Mouse (Mus musculus) midbrain, embryonic 10.5 days (tissue): ENCODE data around the gene Rhbdl1. TPM values are rescaled to one million over a fixed set of nuclear protein-coding genes. Genes with fewer than 3 reads are reported as not detected.
A peak's percentile ranks its signal among the peaks of the same experiment; 100 is the strongest.
"Not testable (repeated sequence)": the region's sequence is repeated elsewhere in the genome, so short reads cannot be mapped to it uniquely, and the experiment has no call there.

ENCODE experiments used
- DNase-seq: peaks from one replicate; pipeline ENCODE4 v3.0.0-alpha.2; 2017; ENCODE audit warnings: low spot score
- H3K27ac ChIP-seq: fragments of 300-500 bp; sonication (generic); replicated peaks from 2 replicates; pipeline ENCODE4 v1.5.1; 2016; ENCODE audit warnings: mild to moderate bottlenecking
- H3K27me3 ChIP-seq: fragments of 300-500 bp; sonication (generic); 2 replicates; pipeline ENCODE4 v1.6.1; 2016; ENCODE audit warnings: low read depth, mild to moderate bottlenecking; ENCODE audit not compliant: poor library complexity, severe bottlenecking
- H3K36me3 ChIP-seq: fragments of 300-500 bp; sonication (generic); 2 replicates; pipeline ENCODE4 v1.6.1; 2016; ENCODE audit warnings: mild to moderate bottlenecking, moderate library complexity
- H3K4me1 ChIP-seq: fragments of 300-500 bp; sonication (generic); 2 replicates; pipeline ENCODE4 v1.6.1; 2016
- H3K4me3 ChIP-seq: fragments of 300-500 bp; sonication (generic); 2 replicates; pipeline ENCODE4 v1.5.1; 2016; ENCODE audit warnings: mild to moderate bottlenecking, moderate library complexity
- H3K9me3 ChIP-seq: fragments of 300-500 bp; sonication (generic); replicated peaks from 2 replicates; pipeline ENCODE4 v1.6.1; 2016; ENCODE audit warnings: mild to moderate bottlenecking
- WGBS: fragments of 180-500 bp; shearing (Covaris S2); methylation state at CpG from one replicate; pipeline ENCODE4 v1.1.7; 2016; 5-methylcytosine and 5-hydroxymethylcytosine counted together
- polyA plus RNA-seq: library from polyadenylated mRNA; unstranded; fragments of >200 nt; fragmentation: Nextera tagmentation; extraction: Ambion mirVana; gene quantifications from 2 replicates; pipeline ENCODE4 v1.2.1, GENCODE M21; 2016

The Rhbdl1 gene
- polyA plus RNA-seq, 1 experiment from 2014 or later = 1.7 TPM

DNA sequence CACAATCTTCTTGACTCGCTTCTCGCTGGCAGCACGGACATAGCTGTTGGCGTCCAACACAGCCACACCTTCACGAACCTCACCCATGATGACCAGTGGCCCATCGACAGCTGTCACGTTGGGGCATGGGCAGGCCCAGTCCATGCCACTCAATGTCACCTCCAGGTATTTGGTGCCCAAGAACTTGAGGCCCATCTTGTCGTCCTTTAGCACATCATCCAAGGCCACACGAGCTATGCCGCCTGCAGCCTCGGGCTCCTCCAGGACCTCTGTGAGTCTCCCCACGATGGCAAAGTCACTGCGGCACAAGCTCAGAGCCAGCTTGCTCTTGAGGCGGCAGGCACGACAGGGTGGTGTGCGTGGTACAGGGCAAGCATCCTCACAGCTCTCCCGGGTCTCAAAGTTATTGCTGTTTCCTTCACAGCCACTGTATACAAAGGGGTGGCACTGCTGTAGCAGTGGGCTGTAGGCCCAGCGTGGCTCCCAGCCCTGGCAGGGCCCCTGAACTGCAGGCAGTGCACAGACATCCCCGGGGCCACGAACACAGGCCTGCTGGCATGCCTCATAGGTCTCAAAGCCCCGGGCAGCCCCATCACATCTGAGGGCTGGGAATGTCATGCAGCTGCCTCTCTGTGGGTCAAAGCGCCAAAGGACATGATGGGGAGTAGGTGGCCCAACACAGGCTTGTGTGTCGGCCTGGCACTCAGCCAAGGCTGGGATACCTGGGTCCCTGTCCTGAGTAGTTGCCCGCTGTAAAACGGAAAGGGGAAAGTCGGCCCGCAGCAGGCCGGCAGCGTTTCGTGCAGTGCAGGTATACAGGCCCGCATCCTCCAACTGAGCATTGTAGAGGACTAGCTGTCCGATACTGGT lies 40.9 kb upstream of the Rhbdl1 start:
- Histone ChIP-seq H3K4me3 (peak overlapping the region; percentile 20; the same call in 1 of the 2 replicates), H3K27ac (peak overlapping the region; percentile 90; the same call in 1 of the 2 replicates), H3K27me3 (no peaks in the 10 kb centered on the region), H3K4me1 (peaks cover 90% of the 10 kb centered on the region), H3K36me3 (peaks cover 41% of the 10 kb centered on the region), H3K9me3 (no peaks in the 10 kb centered on the region)
- WGBS = 93% methylated on average over 32 of the region's 32 CpGs
- DNase-seq = no peak

DNA sequence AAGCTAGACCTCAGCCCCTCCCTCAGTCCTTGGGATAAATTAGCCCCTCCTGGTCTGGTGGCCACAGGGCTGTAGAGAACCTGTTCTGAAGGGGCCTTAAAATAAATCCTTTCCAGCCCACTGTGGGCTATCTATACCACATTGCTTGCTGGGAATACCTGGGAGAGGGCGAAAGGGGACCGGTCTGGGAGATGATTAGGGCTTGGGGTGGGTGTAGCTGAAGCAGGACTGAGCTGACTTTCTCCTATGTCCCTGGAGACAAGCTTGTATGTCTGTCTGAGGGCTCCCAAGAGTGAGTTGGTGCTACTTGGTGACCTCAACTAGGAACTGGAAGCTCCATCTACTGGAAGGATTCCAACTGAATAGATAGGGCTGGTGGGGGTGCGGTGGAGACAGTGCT lies 39.9 kb upstream of the Rhbdl1 start:
- peaks cover 32% of the 10 kb centered on the region for H3K36me3 ChIP-seq
- WGBS = 91% methylated on average over 3 of the region's 3 CpGs
- H3K27me3 ChIP-seq = no peaks in the 10 kb centered on the region
- H3K4me3 ChIP-seq = peak overlapping the region; percentile 81
- no peaks in the 10 kb centered on the region for H3K9me3 ChIP-seq
- H3K27ac ChIP-seq = no peak overlapping the region
- DNase-seq = no peak
- peaks cover 84% of the 10 kb centered on the region for H3K4me1 ChIP-seq

DNA sequence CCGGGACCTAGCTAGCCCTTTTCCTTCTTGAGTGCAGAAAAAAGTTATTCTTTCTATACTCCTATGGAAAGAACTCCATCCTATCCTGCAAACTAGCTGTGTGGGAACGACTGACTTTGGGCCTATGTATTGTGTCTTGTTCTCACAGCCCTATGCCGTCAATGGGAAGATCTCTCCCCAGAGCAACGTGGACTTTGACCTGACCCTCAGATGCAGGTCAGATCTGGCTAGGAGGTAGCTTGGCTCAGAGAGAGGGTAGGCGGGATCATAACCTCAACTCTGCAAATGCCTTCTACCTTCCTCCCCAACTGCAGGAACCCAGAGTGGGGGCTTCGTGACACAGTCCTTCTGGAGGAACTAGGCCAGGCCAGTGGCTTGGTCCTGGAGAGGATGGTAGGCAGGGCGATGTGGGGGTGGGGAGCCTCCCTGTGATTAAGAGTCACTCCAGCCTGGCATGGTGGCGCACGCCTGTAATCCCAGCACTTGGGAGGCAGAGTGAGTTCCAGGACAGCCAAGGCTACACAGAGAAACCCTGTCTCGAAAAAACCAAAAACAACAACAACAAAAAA lies 39.3 kb upstream of the Rhbdl1 start:
- Histone ChIP-seq H3K9me3 (no peaks in the 10 kb centered on the region), H3K36me3 (peaks cover 32% of the 10 kb centered on the region), H3K27me3 (no peaks in the 10 kb centered on the region), H3K27ac (peak overlapping the region; percentile 93), H3K4me1 (peaks cover 78% of the 10 kb centered on the region), H3K4me3 (peak overlapping the region; percentile 81)
- DNase-seq = no peak
- WGBS = 56% methylated on average over 10 of the region's 10 CpGs

DNA sequence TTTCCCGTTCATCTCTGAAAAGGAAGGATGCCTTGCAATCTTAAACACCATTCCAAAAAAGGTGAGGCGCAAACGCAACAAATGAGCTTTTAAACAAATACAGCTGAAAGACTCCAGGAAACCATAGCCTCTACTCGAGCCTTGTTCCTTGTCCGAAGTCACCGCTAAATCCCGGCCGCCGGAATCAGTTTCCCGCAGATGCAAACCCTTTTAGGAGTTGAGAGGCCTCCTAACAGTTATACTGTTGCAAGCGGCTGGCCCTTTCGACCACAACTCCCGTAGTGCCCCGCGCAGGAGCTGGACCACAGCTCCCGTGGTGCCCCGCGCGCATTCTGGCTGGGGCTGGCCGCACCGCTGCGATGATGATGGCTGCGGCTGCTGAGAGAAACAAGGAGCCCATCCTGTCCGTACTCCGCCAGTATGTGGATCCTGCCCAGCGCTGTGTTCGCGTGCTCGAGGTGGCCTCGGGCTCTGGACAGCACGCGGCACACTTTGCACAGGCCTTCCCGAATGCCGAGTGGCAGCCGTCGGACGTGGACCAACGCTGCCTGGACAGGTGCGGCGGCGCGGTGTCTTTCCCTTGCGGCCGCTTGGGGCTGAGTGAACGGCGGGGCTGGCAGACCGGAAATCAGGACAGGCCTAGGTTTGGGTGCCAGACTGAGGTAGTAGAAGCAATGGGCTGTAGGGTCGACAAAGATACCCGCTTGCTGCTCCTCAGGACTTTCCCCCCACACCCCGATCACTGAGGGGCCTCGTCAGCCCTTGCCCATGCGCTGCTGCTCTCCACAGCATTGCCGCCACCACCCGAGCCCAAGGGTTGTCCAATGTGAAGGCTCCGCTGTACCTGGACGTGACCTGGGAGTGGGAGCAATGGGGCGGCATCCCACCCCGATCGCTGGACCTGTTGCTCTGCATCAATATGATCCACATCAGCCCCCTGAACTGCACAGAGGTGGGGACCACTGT lies 38.4 kb upstream of the Rhbdl1 start:
- 1% methylated on average over 59 of the region's 59 CpGs for WGBS
- Histone ChIP-seq H3K9me3 (no peaks in the 10 kb centered on the region), H3K27me3 (no peaks in the 10 kb centered on the region), H3K4me3 (peak overlapping the region; percentile 81), H3K4me1 (peaks cover 68% of the 10 kb centered on the region), H3K27ac (peak overlapping the region; percentile 93), H3K36me3 (peaks cover 32% of the 10 kb centered on the region)
- peak; percentile 91 for DNase-seq

DNA sequence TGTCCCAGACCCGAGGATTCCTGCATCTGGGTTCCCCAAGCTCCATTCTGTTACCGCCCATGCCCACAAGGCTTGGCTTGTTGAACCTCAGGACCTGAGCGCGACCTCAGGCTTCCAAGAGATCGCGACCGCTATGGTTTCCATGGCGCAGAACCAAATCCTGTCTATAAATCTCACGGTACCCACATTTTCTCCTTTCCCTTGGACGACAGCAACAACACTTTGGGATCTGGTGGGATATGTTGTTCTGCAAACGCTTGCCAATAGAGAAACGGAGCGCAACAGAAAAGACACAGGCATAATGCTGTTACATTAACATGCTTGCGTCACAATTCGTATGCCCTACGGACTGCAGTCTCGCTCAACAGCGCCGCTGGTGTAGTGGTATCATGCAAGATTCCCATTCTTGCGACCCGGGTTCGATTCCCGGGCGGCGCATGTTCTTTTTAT lies 37.7 kb upstream of the Rhbdl1 start, which contains the start of gene Mettl26:
Gene Mettl26 (plus strand): TSS at position 354 of the 450 bp plus-strand sequence.
- peak within 1 kb of the TSS; percentile 81 for H3K4me3 ChIP-seq
- peak; percentile 91 for DNase-seq
- H3K9me3 ChIP-seq = no peaks in the 10 kb centered on the region
- H3K4me1 ChIP-seq = peaks cover 61% of the 10 kb centered on the region
- no peaks in the 10 kb centered on the region for H3K27me3 ChIP-seq
- peak within 1 kb of the TSS; percentile 93 for H3K27ac ChIP-seq
- WGBS = under 1% methylated on average over 25 of the region's 25 CpGs
- H3K36me3 ChIP-seq = peaks cover 32% of the 10 kb centered on the region

DNA sequence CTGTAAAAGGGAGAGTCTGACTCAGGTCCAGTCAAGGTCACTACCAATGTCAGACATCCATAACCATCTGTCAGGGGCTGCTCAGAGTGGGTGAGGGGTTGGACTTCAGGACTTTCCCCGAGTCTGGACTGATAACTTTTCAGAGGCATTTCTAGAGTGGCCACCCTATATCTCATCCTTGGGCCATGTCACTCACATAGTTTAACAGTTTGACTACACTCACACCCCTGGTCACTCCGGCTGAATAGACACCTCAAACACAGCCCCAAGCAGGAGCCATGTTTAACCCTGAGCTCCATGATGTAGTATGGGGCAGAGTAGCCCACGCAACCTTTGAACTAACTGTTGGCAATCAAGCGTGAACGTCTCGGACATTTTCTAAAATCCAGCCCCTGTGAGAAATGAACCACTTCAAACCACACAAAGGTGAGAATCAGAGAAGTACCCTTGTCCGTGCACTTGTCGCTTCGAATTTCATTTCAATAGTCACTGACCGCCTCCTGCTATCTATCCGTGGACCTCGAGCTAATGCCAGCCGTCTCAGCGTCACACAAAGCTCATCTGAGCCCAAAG lies 37.1 kb upstream of the Rhbdl1 start:
- 7% methylated on average over 14 of the region's 14 CpGs for WGBS
- no peak for DNase-seq
- Histone ChIP-seq H3K27me3 (no peaks in the 10 kb centered on the region), H3K4me1 (peaks cover 60% of the 10 kb centered on the region), H3K27ac (peak overlapping the region; percentile 93), H3K9me3 (no peaks in the 10 kb centered on the region), H3K4me3 (peak overlapping the region; percentile 81), H3K36me3 (peaks cover 27% of the 10 kb centered on the region)

DNA sequence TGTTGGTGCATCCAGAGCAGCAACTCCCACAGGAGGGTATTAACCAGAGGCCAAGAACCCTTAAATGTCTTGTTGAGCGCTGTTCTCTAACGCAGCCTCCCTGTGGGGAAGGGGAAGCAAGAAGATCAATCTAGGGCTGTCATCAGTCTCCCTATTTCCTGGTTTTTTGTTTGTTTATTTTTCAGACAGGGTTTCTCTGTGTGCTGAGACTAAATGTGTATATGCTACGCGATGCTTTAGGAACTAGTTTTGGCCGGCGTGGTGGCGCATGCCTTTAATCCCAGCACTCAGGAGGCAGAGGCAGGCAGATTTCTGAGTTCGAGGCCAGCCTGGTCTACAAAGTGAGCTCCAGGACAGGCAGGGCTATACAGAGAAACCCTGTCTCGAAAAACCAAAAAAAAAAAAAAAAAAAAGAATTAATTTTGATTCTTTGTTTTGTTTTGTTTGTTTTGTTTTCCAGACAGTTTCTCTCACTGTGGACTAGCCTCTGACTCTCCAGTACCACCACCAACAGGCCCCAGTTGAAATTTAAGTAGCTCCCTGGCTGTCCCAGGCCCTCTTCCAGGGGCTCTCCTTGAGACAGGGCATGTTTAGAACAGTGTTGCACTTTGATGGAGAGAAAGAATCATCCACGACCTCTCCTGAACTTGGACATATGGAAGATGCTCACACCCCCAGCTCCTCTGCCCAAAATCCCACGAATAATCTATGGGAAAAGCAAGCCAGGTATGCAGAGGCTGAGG lies 36.5 kb upstream of the Rhbdl1 start:
- Histone ChIP-seq H3K27ac (peak overlapping the region; percentile 93; the same call in 1 of the 2 replicates), H3K4me1 (peaks cover 60% of the 10 kb centered on the region), H3K36me3 (peaks cover 21% of the 10 kb centered on the region), H3K4me3 (peak overlapping the region; percentile 81), H3K9me3 (no peaks in the 10 kb centered on the region), H3K27me3 (no peaks in the 10 kb centered on the region)
- DNase-seq = no peak
- 85% methylated on average over 11 of the region's 11 CpGs for WGBS

DNA sequence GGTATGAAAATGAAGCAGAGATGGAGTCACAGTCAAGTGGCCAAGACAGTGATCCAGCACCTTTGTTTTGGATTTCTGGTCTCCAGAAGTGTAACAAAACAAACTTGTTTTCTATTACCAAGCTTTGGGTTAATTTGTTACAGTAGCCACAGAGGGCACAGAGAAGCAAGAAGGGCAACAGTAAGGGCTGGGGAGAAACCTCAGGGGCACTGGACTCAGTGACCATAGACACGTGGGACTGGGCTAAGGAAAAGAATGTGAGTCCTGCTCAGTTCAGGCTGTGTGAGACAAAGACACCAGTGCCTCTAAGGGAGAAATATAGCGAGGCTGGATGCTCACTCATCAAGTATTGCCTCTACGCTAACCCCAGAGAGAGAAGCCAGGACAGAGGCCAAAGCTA lies 35.6 kb upstream of the Rhbdl1 start:
- Histone ChIP-seq H3K27me3 (no peaks in the 10 kb centered on the region), H3K9me3 (no peaks in the 10 kb centered on the region), H3K4me3 (no peak overlapping the region), H3K4me1 (peaks cover 60% of the 10 kb centered on the region), H3K27ac (no peak overlapping the region), H3K36me3 (peaks cover 12% of the 10 kb centered on the region)
- 85% methylated on average over 3 of the region's 3 CpGs for WGBS
- DNase-seq = no peak

DNA sequence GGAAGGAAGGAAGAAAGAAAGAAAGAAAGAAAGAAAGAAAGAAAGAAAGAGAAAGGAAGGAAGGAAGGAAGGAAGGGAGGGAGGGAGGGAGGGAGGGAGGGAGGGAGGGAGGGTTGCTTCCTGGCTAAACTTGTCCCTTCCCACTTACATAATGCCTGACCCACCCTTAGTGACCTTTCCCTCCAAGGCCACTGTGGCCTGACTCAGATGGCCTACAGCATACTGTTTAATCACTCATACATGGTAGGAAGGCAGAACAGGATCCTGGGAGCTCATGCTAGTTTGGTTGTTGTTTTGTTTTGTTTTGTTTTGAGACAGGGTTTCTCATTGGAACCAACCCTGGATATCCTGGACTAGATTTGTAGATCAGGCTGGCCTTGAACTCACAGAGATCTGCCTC lies 34.5 kb upstream of the Rhbdl1 start:
- not testable (repeated sequence) for H3K27ac ChIP-seq
- peaks cover 59% of the 10 kb centered on the region for H3K4me1 ChIP-seq

DNA sequence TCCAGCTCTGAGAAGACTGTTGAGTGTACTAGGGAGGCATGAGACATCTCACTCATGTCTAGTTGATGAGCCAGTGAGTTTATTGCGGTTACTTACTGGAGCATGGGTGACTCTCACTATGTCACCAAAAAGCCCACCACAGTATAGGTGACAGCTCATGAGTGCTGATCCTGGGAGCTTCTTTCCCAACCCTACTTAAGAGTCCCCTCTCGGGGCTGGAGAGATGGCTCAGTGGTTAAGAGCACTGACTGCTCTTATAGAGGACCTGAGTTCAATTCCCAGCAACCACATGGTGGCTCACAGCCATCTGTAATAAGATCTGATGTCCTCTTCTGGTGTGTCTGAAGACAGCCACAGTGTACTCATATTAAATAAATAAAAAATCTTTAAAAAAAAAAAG lies 32.9 kb upstream of the Rhbdl1 start:
- no peak overlapping the region for H3K4me3 ChIP-seq
- H3K36me3 ChIP-seq = no peaks in the 10 kb centered on the region
- H3K9me3 ChIP-seq = no peaks in the 10 kb centered on the region
- H3K27me3 ChIP-seq = no peaks in the 10 kb centered on the region
- H3K27ac ChIP-seq = no peak overlapping the region
- WGBS = 95% methylated on average over 2 of the region's 2 CpGs
- peaks cover 52% of the 10 kb centered on the region for H3K4me1 ChIP-seq
- no peak for DNase-seq

More for the DNA sequence above, 34.5 kb upstream of the Rhbdl1 start:
- H3K9me3 ChIP-seq, DNase-seq, H3K4me3 ChIP-seq, H3K27me3 ChIP-seq, H3K36me3 ChIP-seq: not testable (repeated sequence)

DNA sequence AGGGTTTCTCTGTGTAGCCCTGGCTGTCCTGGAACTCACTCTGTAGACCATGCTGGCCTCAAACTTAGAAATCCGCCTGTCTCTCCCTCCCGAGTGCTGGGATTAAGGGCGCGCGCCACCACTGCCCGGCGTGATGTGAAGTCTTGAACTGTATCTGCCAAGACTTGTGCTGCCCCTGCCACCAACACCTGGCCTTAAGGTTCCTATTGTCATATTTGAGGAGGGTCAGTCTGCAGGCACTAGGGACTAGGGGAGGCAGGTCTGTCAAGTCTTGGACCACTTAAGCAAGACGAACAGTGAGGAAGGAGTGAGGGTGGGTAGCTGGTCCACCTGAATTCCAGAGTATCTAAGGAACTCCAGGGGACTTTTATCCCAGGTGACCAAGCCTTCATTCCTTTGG lies 32.4 kb upstream of the Rhbdl1 start:
- Histone ChIP-seq H3K27me3 (no peaks in the 10 kb centered on the region), H3K4me3 (no peak overlapping the region), H3K9me3 (no peaks in the 10 kb centered on the region), H3K4me1 (peaks cover 50% of the 10 kb centered on the region), H3K27ac (no peak overlapping the region), H3K36me3 (no peaks in the 10 kb centered on the region)
- DNase-seq = no peak
- WGBS = 85% methylated on average over 8 of the region's 8 CpGs
